Mouse (Mus musculus): ENCODE results near the gene Ankrd16. TPM values are rescaled to one million over a fixed set of nuclear protein-coding genes. Genes with fewer than 3 reads are reported as not detected.

The Ankrd16 gene
- polyA plus RNA-seq (2014; fragmentation: Illumina TruSeq; extraction: RNeasy Lipid Tissue Mini Kit (QIAGEN cat#74804); ENCODE audit: low read depth, low replicate concordance): 10.0 TPM

DNA sequence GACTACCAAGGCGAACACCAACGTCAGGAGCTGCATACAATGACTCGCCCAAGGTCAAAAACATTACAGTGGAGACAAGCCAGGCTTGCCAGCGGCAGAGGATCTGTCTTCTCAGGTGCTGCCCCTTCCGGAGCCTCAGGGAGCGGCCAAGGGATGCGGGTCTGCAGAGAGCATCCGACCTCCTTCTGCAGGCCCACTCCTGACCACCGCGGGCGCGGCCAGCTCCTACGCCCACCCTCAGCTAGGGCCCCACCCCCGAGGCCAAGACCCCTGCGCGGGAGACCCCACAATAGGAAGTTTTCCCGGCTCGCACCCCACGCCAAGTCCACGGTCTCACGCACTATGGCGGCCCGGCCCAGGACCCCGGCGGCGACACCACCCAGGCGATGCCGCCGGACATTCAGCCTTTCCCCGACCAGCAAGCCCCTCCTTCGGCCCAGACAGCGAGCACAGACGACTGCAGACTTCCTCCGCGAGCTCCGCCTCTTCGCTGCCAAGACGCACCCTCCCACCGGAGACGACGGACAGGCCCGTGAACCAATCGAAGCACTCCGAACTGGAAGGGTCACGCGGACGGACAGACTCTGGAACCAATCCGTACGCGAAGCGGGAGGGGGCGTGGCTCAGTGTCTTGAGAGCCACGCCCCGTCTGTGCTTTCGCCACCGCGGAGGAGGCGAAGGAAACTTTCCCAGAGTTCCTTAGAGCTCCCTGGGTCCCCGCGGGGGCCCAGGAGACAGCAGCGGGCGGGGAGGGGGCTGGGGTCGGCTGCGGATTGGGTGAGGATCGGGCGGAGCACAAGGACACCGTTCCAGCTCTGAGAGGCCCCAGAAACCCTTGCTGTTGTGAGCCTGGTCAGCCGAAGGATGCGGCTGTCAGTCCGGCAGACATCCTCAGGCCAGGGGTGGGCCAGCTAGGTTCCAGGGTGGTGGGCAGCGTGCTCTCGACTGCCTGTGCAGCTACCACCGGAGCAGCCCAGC is at the start of gene Ankrd16, which contains the start of gene Fbh1:
Ankrd16 (plus strand) TSS at position 786 of the 978 bp plus-strand sequence.
Fbh1 (minus strand) TSS at position 492 of the 978 bp plus-strand sequence.

Other genes with a start within 250 kb of the Ankrd16 start
- gene Pfkfb3, start 223.8 kb upstream of the Ankrd16 start, polyA plus RNA-seq (2014; fragmentation: Illumina TruSeq; extraction: RNeasy Lipid Tissue Mini Kit (QIAGEN cat#74804); ENCODE audit: low read depth, low replicate concordance): 28.5 TPM
- 133 TPM for gene Rbm17, start 173.7 kb upstream of the Ankrd16 start, polyA plus RNA-seq (2014; fragmentation: Illumina TruSeq; extraction: RNeasy Lipid Tissue Mini Kit (QIAGEN cat#74804); ENCODE audit: low read depth, low replicate concordance)
- not detected for gene Gm17490, start 151.6 kb upstream of the Ankrd16 start, polyA plus RNA-seq (2014; fragmentation: Illumina TruSeq; extraction: RNeasy Lipid Tissue Mini Kit (QIAGEN cat#74804); ENCODE audit: low read depth, low replicate concordance)
- 0.22 TPM for gene Il2ra, start 135.1 kb upstream of the Ankrd16 start, polyA plus RNA-seq (2014; fragmentation: Illumina TruSeq; extraction: RNeasy Lipid Tissue Mini Kit (QIAGEN cat#74804); ENCODE audit: low read depth, low replicate concordance)
- gene Il15ra, start 72.6 kb upstream of the Ankrd16 start, polyA plus RNA-seq (2014; fragmentation: Illumina TruSeq; extraction: RNeasy Lipid Tissue Mini Kit (QIAGEN cat#74804); ENCODE audit: low read depth, low replicate concordance): 3.5 TPM
- 27.4 TPM for gene Fbh1, start 294 bp upstream of the Ankrd16 start, polyA plus RNA-seq (2014; fragmentation: Illumina TruSeq; extraction: RNeasy Lipid Tissue Mini Kit (QIAGEN cat#74804); ENCODE audit: low read depth, low replicate concordance)